Mouse (Mus musculus) cerebellum, postnatal 14 days (tissue): ENCODE results near the gene Gm17662.
A peak's percentile ranks its signal among the peaks of the same experiment; 100 is the strongest.

ENCODE experiments used
- DNase-seq, 2 experiments: peaks; one replicate each; pipeline ENCODE4 v3.0.0; 2021; ENCODE audit warnings: mixed read lengths in 2 of 2

Gene Gm17662

DNA sequence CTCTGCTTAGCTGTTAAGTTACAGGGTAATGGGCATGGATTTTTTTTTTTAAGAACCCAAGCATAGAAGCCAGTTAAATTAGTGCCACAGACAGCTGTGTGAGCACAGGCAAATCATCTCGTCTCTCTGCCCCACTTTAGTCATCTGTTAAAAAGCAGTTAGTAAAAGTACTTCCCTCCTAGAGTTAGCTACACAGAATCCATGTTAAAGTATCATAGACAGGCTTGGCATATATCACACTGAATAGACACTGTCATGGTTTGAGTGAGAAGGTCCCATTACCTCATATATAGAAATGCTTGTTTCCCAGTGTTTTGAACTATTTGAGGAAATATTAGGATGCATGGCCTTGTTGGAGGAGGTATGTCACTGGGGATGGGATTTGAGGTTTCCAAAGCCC lies at the start of gene Gm17662:
Gene Gm17662 (plus strand): TSS at position 301 of the 400 bp plus-strand sequence.
- no peak for DNase-seq

DNA sequence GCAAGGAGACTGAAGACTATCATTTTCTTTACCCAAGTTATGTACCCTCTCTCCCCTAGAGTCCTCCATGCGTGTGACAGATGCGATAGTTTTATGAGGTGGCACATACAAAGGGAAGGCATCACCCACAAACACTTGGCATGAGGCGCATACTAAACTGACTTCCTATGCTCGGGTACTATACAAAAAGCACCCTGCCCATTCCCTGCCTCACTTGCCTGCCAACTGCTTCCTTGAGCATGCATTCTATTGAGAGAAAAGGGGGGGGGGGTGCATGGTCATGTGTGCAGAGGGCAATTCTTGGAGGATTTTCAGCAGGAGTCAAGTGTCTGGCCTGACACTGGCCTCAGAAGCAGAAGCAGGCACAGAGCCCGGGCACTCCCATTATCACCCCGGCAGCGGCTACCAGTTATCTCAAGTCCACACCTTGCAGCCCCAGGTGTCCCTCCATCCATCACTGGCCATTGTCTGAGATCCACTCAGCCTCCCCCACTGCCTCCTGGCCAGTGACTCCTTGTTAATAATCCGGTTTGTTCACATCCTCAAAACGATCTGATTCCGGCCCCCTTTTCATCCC lies 46.3 kb upstream of the Gm17662 start:
- DNase-seq, result no peak

DNA sequence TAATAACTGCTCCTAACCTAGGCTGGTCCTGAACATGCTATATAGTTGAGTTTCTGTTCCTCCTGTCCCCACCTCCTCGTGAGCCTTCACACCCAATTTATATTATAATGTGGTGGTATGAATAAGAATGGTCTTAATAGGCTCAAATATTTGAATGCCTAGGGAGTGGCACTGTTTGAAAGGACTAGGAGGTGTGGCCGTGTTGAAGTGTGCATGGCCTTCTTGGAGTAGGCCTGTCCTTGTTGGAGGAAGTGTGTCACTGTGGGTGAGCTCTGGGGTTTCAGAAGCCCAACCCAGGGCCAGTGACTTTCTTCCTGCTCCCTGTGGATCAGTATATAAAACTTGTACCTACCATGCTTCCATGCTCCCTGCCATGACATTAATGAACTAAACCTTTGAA lies 43.5 kb upstream of the Gm17662 start:
- DNase-seq, result no peak

DNA sequence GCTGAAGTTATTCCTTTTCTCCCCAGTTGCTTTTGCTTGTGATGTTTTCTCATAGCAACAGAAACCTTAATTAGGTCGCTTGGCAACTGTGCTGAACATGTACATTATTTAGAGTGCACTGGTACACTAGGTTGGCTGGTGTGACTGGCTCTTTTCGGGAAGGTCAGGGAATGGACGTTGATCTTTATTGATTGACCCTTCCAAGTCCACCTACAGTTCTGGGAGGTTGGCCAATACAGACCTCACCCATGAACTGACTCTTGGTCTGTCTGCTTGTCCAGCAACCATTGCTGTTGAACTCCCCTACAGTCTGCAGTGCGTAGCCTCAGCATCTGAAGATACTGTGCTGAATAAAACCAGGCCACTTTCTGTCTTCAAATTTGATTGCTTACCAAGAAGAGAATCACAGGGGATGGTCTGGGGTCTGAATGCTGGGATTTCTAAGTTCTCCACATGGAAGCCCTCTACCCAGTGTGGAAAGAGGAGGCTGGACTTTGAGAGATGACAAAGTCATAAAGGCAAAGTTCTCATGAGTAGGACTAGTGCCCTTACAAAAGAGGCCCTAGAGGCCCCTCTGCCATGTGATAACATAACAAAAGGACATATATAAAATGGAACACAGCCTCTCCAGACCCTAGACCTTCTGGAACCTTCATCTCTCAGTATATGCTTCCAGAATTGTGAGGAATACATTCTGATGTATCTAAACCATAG lies 40.5 kb upstream of the Gm17662 start:
- no peak for DNase-seq

DNA sequence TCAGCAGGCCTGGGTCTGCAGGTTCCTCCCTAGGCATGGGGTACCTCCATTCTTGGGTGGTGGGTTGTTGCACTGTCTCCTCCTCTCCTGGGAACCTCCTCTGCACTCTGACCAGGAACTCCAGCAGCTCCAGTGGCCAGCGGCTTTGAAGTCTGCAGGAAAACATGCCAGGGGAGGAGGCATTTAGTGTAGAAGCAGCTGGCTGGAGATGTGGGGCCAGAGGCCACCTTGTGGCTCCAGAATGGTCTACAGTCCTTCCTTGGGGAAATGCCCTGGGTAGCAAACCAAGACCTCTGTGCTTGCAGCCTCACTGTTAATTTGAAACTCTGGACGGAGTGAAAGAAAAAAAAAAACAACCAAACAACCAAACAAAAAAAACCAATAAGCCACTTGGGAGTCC lies 39.6 kb upstream of the Gm17662 start:
- no peak for DNase-seq

DNA sequence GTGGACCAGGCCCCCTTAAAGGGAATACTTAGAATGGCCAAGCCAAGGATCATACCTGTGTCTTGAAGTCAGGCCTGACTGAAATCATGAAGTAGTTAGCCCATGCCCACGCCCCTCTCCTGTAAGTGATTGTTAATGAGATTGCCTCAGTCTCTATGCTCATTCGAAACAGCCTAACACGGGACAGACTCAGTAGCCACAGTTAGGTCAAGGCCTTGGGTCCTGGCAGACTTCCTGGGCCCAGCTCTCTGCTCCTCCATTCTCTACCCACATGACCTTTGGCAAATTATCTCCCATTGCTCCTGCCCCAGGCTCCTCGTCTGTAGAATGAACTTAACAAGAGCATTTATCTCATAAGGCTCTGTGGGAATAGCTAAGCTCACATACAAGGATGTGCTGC lies 38.1 kb upstream of the Gm17662 start:
- no peak for DNase-seq

DNA sequence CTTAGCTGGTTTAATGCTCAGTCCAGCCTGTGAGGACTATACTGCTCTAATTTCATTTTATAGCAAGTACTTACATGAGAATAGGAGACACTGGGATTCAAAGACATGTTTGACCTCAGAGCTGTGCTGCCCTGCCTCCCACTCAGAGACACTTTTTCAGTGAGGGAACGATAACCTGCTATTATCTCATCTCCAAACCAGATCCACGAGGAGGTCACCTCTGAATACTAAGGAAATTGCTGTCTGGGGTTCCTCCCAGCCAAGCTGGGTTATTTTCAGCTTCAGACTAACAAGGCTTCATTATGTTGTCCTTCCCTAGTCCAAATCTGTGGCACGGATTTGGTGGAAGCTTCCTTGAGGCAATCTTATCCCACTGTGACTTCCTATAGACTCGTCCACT lies 37.2 kb upstream of the Gm17662 start:
- no peak for DNase-seq

DNA sequence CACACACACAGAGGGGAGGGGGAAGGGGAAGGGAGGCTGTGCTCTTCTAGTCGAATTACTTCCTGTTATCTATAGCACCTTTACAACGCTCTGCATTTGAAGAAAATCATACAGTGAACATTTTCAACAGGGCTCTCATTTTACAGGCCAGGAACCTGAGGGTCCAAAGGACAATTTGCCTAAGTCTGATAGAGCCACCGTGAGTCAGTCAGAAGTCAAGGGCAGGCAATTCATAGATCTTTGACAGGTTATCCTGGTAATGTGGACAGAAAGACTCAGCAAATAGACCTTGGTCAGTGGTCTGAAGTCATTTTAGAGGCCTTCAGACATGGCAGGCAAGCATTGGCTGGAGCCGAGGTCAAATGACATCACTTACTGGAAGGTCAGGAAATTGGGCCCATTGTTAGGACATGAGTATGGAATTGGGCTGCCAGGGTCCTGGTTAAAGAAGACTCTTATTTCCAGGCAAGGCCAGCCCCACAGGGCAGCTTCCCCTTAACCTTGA lies 33.5 kb upstream of the Gm17662 start:
- DNase-seq, result no peak

DNA sequence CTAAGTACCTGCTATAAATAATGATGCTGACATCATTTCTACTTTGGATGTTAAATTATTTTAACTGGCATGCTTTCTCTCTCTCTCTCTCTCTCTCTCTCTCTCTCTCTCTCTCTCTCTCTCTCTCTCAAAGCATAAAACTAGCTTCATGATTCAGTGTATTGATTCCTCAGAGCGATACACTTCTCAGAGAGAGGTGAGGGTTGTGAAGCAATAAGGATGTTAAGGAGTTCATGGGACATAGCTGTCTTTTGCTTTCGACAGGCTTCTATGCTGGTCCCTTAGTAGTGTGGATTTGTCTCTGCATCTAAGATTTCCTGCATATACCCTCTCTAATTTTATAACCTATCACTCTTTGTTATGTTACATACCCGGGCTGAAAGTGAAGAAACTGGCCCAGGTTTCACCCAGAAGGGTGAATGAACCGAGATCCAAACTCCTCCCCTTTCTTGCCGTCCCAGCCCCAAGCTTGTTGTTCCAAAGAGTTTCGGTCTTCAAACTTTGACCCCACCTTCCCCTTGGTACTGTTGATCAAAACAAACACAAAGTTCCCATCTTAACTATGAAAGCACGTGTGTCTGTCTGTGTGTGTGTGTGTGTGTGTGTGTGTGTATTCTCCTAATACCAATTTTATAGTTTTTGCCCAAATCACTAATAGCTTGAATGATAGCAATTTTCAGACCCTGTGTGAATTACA lies 32.6 kb upstream of the Gm17662 start:
- no peak for DNase-seq

DNA sequence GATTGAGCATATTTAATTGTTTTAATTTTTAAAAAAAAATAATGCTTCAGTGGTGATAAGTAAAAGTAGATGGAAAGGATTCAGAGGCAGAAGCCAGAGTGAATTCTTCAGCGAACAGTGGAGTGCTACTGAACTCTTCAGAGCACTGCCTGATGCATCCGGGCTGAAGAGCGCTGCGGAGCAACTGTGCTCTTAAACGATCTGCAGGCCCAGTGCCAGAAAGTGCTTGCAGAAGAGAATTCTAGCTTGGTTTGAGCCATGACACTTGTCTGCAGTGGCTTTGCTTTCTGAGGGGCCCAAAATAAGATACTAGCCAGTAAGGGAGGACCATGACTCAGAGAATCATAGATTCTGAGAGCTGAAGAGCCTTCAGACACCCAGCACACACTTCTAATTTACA lies 28.2 kb upstream of the Gm17662 start:
- peak; percentile 52 to 63 for DNase-seq

DNA sequence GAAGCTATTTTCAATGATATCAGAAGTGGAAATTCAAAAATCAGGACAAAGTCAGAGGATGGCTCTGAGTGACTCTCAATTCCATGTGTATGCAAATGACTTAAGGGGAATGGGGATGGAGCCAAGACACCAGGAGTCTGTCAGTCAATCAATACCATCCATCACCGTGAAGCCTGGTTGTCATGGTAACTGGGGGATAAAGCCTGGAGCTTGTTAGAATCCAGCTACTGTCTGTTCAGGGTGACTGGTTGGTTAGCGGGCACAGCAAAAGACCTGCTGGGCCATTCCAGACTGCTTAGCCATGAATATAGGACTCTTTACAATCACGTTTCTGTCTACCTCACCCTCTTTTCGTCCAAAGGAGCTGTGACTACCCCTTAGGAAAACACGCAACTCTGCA lies 22.0 kb upstream of the Gm17662 start:
- no peak for DNase-seq

DNA sequence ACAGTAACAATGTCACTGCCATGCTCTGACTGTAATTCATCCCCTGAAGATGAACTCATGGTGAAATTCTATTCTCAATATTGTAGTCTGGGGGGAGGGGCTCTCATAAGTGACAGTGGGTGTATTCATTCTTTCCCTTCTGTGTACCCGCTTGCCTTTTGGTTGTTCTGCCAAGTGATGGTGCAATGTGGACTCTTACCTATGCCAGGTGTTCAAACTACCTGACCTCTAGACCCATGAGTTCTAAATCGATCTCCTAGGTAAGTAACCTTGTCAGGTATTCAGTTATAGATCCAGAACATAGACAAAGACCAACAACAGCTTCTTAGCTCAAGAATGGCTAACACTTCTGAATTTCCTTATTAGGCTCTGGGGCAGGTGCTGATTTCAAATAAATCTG lies 18.8 kb upstream of the Gm17662 start:
- DNase-seq, result no peak

DNA sequence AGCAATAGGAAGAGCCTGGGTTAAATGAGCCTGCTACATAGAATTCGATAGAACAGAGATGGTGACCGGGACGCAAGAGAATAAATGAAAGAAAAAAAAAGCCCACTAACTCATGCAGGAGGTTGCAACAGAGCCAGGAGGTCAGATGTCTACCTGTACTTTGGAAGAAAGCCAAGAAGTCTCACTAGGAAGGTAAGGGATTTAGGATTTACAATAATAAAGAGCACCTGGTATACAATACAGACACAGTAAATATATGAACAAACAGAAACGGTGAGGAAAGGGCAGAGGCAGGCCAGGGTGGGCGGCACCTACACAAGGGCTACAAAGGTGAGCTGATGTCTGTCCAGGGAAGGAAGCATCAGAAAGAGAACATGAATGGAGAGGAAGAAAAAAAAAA lies 14.9 kb upstream of the Gm17662 start:
- no peak for DNase-seq

DNA sequence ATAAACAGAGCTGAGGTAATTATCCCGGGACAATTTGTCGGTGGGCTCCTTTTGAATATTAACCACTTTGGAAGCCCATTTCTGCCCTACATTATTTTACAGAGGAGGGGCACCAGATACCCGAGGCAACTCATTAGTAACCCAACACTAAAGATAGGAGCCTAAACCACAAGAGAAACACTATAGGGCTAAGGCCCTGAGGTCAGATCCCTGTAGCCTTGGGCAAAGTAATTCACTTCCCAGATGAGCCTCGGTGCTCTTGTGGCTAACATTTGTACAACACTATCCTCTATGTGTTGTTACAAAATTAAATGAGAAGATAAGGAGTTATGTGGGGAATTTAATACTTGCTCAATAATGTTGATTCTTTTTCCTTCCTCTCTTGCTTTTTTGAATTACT lies 13.6 kb upstream of the Gm17662 start:
- no peak for DNase-seq

DNA sequence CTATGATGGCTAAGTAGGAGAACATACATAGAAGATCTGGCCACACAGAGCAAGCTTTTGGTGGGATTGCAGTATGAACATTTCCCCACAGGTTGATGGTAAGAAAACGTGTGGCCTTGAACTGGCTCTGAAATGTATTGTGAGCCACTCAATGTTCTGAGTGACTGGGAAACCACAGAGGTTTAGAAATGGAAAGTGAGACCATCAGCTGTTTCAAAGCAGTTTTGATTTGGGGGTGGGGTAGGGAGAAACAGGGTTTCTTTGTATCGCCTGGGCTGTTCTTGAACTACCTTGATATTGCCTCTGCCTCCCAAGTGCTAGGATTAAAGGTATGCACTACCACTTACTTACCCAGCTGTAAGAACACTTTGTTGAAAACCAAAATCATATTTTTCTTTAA lies 1.9 kb upstream of the Gm17662 start:
- DNase-seq, result no peak

DNA sequence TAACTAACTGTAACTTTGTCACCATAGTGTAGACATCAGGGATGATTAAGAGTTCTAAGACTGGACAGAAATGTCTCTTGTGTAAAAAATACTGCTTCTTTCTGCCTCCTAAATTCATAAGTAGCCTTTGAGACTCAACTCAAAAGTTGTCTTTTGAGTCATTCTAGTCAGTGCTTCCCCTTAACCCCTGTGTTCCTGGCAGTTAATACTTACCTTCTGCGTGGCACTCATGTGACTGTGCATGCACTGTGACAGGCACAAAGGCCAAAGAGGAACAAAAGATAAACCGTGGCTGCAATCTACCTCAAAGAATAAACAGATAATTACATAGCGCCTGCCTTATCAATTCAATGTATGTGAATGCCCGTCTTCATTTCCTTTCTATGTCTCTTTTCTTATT lies 694 bp downstream of the Gm17662 start:
- no peak for DNase-seq

DNA sequence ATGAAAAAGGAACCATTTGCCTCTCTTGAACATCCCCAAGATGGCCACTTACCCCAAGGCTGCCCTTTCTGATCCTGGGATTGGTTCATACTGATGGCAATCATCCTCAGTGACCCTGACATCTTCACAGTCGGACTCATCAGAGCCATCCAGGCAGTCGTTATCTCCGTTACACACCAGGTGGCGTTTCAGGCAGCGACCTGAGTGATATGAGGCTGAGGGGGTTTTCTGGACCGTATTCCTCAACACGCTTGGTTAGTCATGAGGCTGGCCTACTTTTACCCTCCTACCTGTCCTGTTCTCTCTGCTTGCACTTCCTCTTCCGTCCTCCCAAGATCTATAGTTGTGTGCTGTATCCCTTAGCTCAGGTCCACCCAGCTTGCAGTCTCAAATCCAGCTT lies 4.1 kb downstream of the Gm17662 start:
- no peak for DNase-seq

DNA sequence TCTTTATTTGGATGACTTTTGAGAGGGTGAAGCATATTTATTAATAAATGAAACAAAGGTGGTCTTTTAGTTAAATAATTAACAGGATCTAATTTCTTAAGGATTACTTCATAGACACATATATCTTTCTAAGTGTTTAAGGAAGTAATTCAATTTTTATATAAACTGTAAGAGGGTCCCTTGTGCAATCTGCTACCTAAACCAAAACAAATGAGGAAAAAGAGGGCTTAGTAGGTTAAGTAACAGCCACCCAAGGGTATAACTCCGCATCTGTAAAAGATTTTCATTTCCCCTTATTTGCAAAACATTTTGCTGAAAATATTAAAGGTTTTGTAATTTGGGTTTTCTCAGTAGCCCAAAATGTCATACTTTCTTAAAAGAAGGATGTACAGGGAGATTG lies 7.3 kb downstream of the Gm17662 start:
- DNase-seq, result no peak

DNA sequence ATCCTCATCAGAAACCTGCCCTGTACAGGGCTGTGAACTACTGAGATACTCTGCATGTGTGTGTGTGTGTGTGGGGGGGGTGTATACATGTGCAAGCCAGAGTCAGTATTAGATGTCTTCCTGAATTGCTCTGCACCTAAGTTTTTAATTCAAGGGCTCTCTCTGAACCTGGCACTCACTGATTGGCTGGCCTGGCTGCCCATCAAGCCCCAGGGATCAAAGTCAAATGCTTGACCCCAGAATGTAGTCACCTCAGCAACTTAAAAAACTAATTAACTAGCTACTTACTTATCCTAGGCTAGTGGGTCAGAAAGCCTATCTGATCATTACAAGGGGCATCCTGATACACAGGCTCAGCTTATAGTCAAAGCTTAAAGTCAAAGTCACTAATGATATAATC lies 12.5 kb downstream of the Gm17662 start:
- no peak for DNase-seq

DNA sequence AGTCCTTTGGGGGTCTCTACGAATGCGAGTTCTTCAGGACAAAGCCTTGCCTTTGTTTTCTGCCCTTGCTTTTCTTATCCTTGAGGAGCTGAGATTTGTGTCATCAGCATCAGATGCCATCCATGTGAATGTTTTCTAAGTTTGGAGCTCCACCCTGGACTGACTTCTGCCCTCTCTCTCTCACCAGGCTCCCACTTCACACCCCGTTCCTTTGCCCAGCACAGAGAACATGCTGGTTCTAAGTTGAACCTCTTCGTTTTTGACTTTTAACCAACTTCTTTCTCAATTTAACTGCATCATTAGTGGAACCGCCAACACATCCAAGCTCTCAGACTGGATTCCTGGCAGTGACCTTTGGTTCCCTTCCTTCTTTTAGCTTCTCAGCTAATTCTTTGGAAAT lies 13.1 kb downstream of the Gm17662 start:
- DNase-seq, result no peak

DNA sequence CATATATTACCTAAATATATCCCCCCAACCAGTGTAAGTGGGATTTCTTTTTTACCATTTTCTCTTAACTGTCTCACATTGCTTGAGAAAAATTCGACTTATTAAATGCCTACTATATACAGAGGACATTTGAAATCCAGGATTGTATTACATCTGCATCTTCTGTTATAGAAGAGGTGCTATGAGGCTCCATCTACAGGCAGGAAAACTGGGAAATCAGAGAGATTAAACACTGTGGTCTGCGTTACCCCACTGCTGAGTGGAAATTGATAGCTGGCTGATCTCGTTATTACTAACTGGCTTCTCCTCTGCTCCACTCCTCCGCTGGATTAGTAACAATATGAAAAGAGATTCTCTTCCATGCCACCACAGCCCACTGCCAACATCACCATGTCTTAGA lies 18.7 kb downstream of the Gm17662 start:
- DNase-seq, result no peak

DNA sequence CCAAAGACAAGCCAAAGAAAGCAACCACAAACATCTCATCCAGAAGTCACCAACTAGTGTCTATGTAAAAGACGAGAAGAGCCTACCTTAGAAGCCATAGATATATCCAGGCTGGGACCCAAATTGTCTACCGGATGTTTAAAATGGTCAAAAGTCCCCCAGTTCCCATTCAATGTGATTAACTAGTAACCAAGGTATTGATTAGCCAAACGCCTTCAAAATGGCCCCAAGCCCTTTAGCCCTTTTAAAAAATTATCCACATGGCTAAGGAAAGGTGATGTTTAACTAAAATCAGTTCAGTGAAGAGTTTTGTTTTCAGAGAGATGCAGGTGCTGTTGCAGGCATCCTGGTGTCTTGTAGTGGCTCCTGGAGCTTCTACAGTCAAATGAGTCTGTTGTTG lies 19.2 kb downstream of the Gm17662 start, which contains the start of gene C8a:
Gene C8a (minus strand): TSS at position 76 of the 400 bp plus-strand sequence.
- DNase-seq, result no peak

DNA sequence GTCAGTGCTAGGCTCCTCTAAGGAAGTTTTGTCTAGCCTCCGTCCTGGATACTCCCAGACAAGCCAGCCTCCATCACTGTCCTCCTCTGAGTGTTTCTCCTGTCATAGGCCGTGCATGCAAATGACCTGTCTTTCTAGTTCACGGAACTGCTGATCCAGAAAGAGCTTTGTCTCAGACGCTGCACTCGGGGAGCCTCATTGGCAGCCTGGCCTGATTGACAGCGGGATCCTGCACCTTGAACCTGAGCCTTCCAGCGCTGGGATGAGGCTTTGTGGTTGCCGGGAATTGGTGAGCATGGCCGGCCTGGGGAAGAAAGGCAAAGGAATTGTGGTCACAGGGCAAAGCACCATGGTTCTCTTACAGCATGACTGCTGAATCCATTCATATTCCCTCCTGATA lies 30.4 kb downstream of the Gm17662 start:
- DNase-seq, result no peak
